Mouse (Mus musculus): ENCODE measurements at regions not wholly inside any gene's neighbourhood (a gene's known extent, or its start where the extent isn't known, plus 50 kb on each side); places are given as distances from the start of the nearest gene placed in this dataset.

DNA sequence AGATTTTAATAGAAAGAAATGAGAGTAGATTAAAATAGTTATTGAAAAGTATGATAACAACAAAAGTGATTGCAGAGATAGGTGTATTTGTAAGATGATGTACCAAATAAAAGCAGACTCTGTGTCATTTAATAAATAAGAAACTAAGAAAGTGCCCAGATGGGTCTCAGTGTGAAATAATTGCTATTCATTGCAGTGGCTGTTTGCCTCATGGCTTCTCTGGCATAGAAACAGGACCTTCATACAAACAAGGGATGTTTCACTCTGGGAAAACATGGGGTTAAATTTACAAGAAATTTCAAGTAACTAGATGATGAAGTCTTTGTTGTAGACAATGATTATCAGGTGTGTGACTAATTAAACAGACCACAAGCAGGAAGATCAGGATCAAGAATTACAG is 1279.1 kb upstream of the Cited2 start:
- no peak for TF ChIP-seq POLR2A (IDR thresholded peaks at IDR 0.05; ENCODE audit: borderline replicate concordance, control insufficient read depth, low read depth, low read length)
- no peak for TF ChIP-seq CTCF (IDR thresholded peaks at IDR 0.05; ENCODE audit: control insufficient read depth, insufficient read depth, low read length)

Measured in bone marrow, adult 2 months (tissue).